Mouse (Mus musculus) right cerebral cortex, postnatal 10 days (tissue): Measurements from ENCODE around the gene Mad1l1.

Experiments used
- DNase-seq, 2 experiments: peaks; one replicate each; pipeline ENCODE4 v3.0.0; 2021; ENCODE audit warnings: low spot score in 2 of 2

Mad1l1 gene

DNA sequence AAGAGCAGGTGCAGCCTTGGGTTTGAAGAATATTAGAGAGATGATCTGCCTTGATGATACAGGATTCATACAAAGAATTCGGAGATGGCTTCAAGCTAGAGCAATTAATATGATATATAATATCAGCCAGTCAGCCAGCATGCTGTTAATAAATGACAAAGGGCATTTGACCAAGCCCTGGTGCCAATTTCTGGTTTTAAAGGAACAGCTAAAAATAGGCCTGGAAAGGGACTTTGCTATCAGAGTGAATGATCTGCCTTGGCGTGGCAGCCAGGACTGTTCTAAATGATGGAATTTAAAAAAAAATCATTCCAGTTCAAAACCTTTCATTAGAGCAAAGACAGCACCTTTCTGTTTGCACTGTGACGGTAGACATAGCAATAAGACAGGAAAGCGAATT, 361.6 kb downstream of the Mad1l1 start:
- DNase-seq, result no peak
